Mouse (Mus musculus) thymus, adult 18-20 months (tissue): ENCODE data around the gene Vmn2r11.
"Not testable (repeated sequence)": the region's sequence is repeated elsewhere in the genome, so short reads cannot be mapped to it uniquely, and the experiment has no call there.

Experiments
- DNase-seq, 2 experiments: peaks; one replicate each; pipeline ENCODE4 v3.0.0; 2022; ENCODE audit warnings: mixed read lengths in 2 of 2

The Vmn2r11 gene

DNA sequence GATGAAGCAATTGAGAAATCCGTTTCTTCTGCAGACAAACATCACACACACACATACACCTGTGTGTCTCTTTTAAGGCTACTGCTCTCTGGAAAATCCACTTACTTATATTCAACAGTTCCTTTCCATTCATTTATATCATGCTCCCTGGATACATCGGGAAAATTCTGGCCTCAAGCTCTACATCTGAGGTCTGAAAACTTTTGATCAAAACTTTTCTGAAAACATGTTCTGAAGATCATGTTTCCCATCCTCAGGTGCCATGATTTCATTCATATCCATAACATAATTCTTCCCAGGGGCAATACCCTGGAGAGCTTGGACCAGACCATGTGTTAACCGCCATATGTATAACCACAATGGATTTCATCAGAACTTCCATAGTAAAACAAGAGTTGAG, at the start of gene Vmn2r11:
TSS of gene Vmn2r11 (minus strand) at position 101 of the 400 bp plus-strand sequence.
- DNase-seq: not testable (repeated sequence)

DNA sequence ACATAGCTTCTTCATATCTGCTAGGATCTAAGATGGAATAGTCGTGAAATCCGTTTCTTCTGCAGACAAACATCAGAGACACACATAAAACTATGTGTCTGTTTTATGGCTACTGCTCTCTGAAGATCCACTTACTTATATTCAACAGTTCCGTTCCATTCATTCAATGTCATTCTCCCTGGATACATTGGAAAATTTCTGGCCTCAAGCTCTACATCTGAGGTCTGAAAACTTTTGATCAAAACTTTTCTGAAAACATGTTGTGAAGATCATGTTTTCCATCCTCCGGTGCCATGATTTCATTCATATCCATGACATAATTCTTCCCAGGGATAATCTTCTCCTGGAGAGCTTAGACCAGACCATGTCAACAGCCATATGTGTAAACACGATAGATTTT, 38.5 kb upstream of the Vmn2r11 start, which contains the start of gene Vmn2r12:
TSS of gene Vmn2r12 (minus strand) at position 101 of the 400 bp plus-strand sequence.
- DNase-seq: not testable (repeated sequence)

- DNase-seq: not testable (repeated sequence)
Measured at GRCm38 (mm10) chr5:109096482-109096881, 37.1 kb upstream of the Vmn2r11 start.

- DNase-seq: not testable (repeated sequence)
Measured at GRCm38 (mm10) chr5:109072016-109072415, 12.6 kb upstream of the Vmn2r11 start.

DNA sequence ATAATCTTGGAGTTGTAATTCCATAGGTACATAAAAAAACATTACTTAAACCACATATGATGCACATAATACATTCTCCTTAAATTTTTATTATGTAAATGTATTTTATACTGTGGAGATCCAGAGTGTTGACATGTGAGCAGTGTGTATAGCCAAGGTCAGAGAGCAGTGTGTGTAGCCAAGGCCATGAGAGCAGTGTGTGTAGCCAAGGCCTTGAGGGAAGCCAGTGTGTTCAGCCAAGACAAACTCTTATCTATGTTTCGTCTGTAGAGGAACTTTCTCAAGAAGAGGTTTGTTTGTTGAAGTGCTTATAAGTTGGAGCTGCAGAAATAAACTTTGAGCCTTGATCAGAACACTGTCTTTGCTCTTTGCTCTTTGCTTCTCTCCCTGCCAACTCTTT, 4.1 kb downstream of the Vmn2r11 start:
- no peak for DNase-seq

DNA sequence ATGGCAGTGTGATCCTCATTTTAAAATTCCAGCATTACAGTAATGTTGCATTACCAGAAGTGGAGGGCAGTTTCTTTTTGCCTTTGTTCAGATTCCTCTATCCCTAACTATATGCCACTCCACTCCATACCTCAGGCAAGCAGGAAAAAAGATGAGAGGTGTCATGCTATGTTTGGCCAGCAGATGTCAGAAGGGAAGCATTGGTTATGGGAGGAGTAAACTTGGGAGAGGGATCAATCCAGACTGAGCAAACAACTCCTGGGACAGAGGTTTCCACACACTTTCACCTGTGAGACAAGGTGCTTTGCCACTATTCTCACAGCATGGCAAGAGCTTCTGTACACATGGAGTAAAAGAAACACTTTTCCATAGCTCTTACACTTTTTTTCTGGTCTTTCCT, 26.8 kb downstream of the Vmn2r11 start:
- DNase-seq: no peak

GRCm38 (mm10) chr5:109006427-109006826, 52.9 kb downstream of the Vmn2r11 start, which contains the start of gene Vmn2r10:
TSS of gene Vmn2r10 (minus strand) at chr5:109006527.
- not testable (repeated sequence) for DNase-seq
